28 mouse cellular contexts compared by ENCODE assay signal in the genomic region with DNA sequence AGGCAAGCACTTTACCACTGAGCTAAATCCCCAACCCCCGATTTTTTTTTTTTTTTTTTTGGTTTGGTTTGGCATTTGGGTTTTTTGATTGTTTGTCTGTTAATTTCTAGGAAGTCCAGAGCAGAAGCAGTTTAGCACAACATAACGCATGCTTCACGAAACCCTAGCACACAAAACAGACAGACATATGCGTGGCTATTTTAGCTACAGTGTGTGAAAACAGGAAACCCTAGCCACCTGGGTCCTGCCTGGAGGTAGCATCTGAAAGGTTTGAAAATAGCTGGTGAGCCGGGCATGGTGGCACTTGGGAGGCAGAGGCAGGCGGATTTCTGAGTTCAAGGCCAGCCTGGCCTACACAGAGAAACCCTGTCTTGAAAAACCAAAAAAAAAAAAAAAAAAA. TPM values are rescaled to one million over a fixed set of nuclear protein-coding genes. Genes with fewer than 3 reads are reported as not detected.
"Had no signal": no experiment of that assay in that cellular context is flagged by ENCODE, and none has a peak within 500 bp of the region (broad histone marks: within the 10 kb centered on the region; RNA-seq: fewer than 3 reads in every experiment).

No protein-coding gene starts in this region.

- H3K9me3 ChIP-seq: limb, embryonic 12.5 days; limb, embryonic 15.5 days; midbrain, embryonic 12.5 days; midbrain, embryonic 15.5 days; neural tube, embryonic 12.5 days; neural tube, embryonic 15.5 days had no signal

- H3K9ac ChIP-seq: limb, embryonic 12.5 days; limb, embryonic 15.5 days; liver, embryonic 14.5 days; liver, postnatal 0 days; lung, embryonic 14.5 days; midbrain, embryonic 12.5 days; midbrain, embryonic 15.5 days; neural tube, embryonic 12.5 days; neural tube, embryonic 15.5 days had no signal

- H3K27ac ChIP-seq: kidney, postnatal 0 days; left cerebral cortex, adult 2 months; liver, embryonic 14.5 days; macrophage; midbrain, embryonic 12.5 days; midbrain, embryonic 15.5 days; neural tube, embryonic 12.5 days; neural tube, embryonic 15.5 days; stomach, postnatal 0 days had no signal

- ATAC-seq: liver, postnatal 0 days; lung, postnatal 0 days; midbrain, embryonic 15.5 days had no signal

- H3K4me2 ChIP-seq: limb, embryonic 12.5 days; limb, embryonic 15.5 days; liver, embryonic 11.5 days; lung, embryonic 14.5 days; midbrain, embryonic 12.5 days; midbrain, embryonic 15.5 days; neural tube, embryonic 12.5 days; neural tube, embryonic 15.5 days had no signal

- H3K4me3 ChIP-seq: left cerebral cortex, adult 2 months; limb, embryonic 12.5 days; limb, embryonic 15.5 days; midbrain, embryonic 12.5 days; midbrain, embryonic 15.5 days; neural tube, embryonic 12.5 days; neural tube, embryonic 15.5 days had no signal

- DNase-seq: kidney, adult 2 months; kidney, postnatal 25 days; layer of hippocampus, postnatal 36 days; left cerebral cortex, postnatal 4 days; liver, postnatal 0 days; lung, embryonic 14.5 days; retina, postnatal 1 day; spleen, adult 18-20 months; thymus, adult 2 months; thymus, postnatal 14 days; thymus, postnatal 4 days had no signal

RNA-seq across cellular contexts. Expression of a gene that starts 42.9 kb away (rescaled TPM):
- total RNA-seq: layer of hippocampus, adult 8-10 months; layer of hippocampus, postnatal 10 days; layer of hippocampus, postnatal 36 days; left cerebral cortex, adult 2 months; left cerebral cortex, postnatal 10 days; left cerebral cortex, postnatal 4 days had no signal
- polyA plus RNA-seq: kidney, embryonic 14.5 days; limb, embryonic 12.5 days; limb, embryonic 15.5 days; lung, embryonic 14.5 days; macrophage; midbrain, embryonic 12.5 days; midbrain, embryonic 15.5 days; neural tube, embryonic 12.5 days had no signal
